Mouse (Mus musculus) forebrain, postnatal 0 days (tissue): ENCODE results near the gene Hoxa5. TPM values are rescaled to one million over a fixed set of nuclear protein-coding genes. Genes with fewer than 3 reads are reported as not detected.

ENCODE experiments used
- ATAC-seq: fragments of 200-750 bp; cut with Nextera tagmentation; 2 replicates; pipeline ENCODE4 v1.8.0; 2017; ENCODE audit warnings: mild to moderate bottlenecking, moderate library complexity
- DNase-seq: peaks from one replicate; pipeline ENCODE4 v3.0.0-alpha.2; 2015
- H3K27ac ChIP-seq: fragments of 300-500 bp; sonication (generic); 2 replicates; pipeline ENCODE4 v1.5.1; 2014; ENCODE audit warnings: low read depth, mild to moderate bottlenecking, antibody characterized with exemption, low read length, moderate library complexity, mixed read lengths
- H3K27me3 ChIP-seq: fragments of 300-500 bp; sonication (generic); 2 replicates; pipeline ENCODE4 v1.6.1; 2014; ENCODE audit warnings: mild to moderate bottlenecking, low read length, mixed read lengths; ENCODE audit not compliant: insufficient read depth
- H3K36me3 ChIP-seq: fragments of 300-500 bp; sonication (generic); 2 replicates; pipeline ENCODE4 v1.6.1; 2014; ENCODE audit warnings: mild to moderate bottlenecking, moderate library complexity; ENCODE audit not compliant: insufficient read depth
- H3K4me1 ChIP-seq: fragments of 300-500 bp; sonication (generic); 2 replicates; pipeline ENCODE4 v1.6.1; 2014; ENCODE audit warnings: antibody characterized with exemption; ENCODE audit not compliant: insufficient read depth
- H3K4me2 ChIP-seq: fragments of 300-500 bp; sonication (generic); 2 replicates; pipeline ENCODE4 v1.6.1; 2014; ENCODE audit warnings: low read depth, mild to moderate bottlenecking, moderate library complexity
- H3K4me3 ChIP-seq: fragments of 300-500 bp; sonication (generic); 2 replicates; pipeline ENCODE4 v1.5.1; 2014; ENCODE audit warnings: low read depth, low read length, mixed read lengths
- H3K9ac ChIP-seq: fragments of 300-500 bp; sonication (generic); 2 replicates; pipeline ENCODE4 v1.6.1; 2014; ENCODE audit warnings: mild to moderate bottlenecking
- H3K9me3 ChIP-seq: fragments of 300-500 bp; sonication (generic); 2 replicates; pipeline ENCODE4 v1.6.1; 2016; ENCODE audit warnings: low read length
- CTCF ChIP-seq: sonication (generic); IDR thresholded peaks from 2 replicates; pipeline ENCODE4 v1.5.1; 2016; ENCODE audit warnings: antibody characterized with exemption, control low read depth, low read depth
- WGBS: fragments of 180-500 bp; shearing (Covaris S2); extraction: QIAGEN DNeasy Blood & Tissue Kit; methylation state at CpG from one replicate; pipeline ENCODE4 v1.1.7; 2014; 5-methylcytosine and 5-hydroxymethylcytosine counted together
- polyA plus RNA-seq: library from polyadenylated mRNA; unstranded; fragments of >200 nt; fragmentation: Nextera tagmentation; extraction: Ambion mirVana; gene quantifications from 2 replicates; pipeline ENCODE4 v1.2.1, GENCODE M21; 2015
- total RNA-seq: library from RNA; depleted of rRNA; stranded (reverse); fragments of >200 nt; gene quantifications from 2 replicates; pipeline ENCODE4 v1.2.3, GENCODE M21; 2014

The Hoxa5 gene
- total and polyA plus RNA-seq, 2 experiments from 2014 or later: not detected

- no peak overlapping the region for H3K4me2 ChIP-seq
- H3K27ac ChIP-seq: no peak overlapping the region
- no peaks in the 10 kb centered on the region for H3K9me3 ChIP-seq
- peaks cover 98% of the 10 kb centered on the region for H3K27me3 ChIP-seq
- H3K9ac ChIP-seq: no peak overlapping the region
- ATAC-seq (no peak), DNase-seq (no peak)
- peaks cover 4% of the 10 kb centered on the region; the same call in 1 of the 2 replicates for H3K4me1 ChIP-seq
- WGBS: 2% methylated on average over 30 of the region's 30 CpGs
- no peak overlapping the region for H3K4me3 ChIP-seq
- H3K36me3 ChIP-seq: no peaks in the 10 kb centered on the region
- no peak for TF ChIP-seq CTCF
Measured at GRCm38 (mm10) chr6:52215771-52216535, 11.6 kb upstream of the Hoxa5 start.

- no peak for TF ChIP-seq CTCF
- WGBS: 9% methylated on average over 3 of the region's 3 CpGs
- ATAC-seq (no peak), DNase-seq (no peak)
- H3K27ac ChIP-seq: no peak overlapping the region
- no peak overlapping the region for H3K4me2 ChIP-seq
- H3K27me3 ChIP-seq: peaks cover 97% of the 10 kb centered on the region
- no peak overlapping the region for H3K9ac ChIP-seq
- peaks cover 4% of the 10 kb centered on the region; the same call in 1 of the 2 replicates for H3K4me1 ChIP-seq
- H3K36me3 ChIP-seq: no peaks in the 10 kb centered on the region
- H3K4me3 ChIP-seq: no peak overlapping the region
- H3K9me3 ChIP-seq: no peaks in the 10 kb centered on the region
Measured at GRCm38 (mm10) chr6:52215070-52215469, 10.7 kb upstream of the Hoxa5 start.

GRCm38 (mm10) chr6:52214271-52214670, 9.9 kb upstream of the Hoxa5 start:
- ATAC-seq (no peak), DNase-seq (no peak)
- no peaks in the 10 kb centered on the region for H3K9me3 ChIP-seq
- H3K9ac ChIP-seq: no peak overlapping the region
- H3K27ac ChIP-seq: no peak overlapping the region
- H3K27me3 ChIP-seq: peaks cover 97% of the 10 kb centered on the region
- no peak overlapping the region for H3K4me2 ChIP-seq
- TF ChIP-seq CTCF: no peak
- WGBS: 9% methylated on average over 5 of the region's 5 CpGs
- peaks cover 4% of the 10 kb centered on the region; the same call in 1 of the 2 replicates for H3K4me1 ChIP-seq
- H3K36me3 ChIP-seq: no peaks in the 10 kb centered on the region
- no peak overlapping the region for H3K4me3 ChIP-seq

- 3% methylated on average over 38 of the region's 38 CpGs for WGBS
- Histone ChIP-seq H3K9ac (no peak within 1 kb of the TSS), H3K4me1 (peaks cover 4% of the 10 kb centered on the region; the same call in 1 of the 2 replicates), H3K36me3 (no peaks in the 10 kb centered on the region), H3K27me3 (peaks cover 97% of the 10 kb centered on the region), H3K9me3 (no peaks in the 10 kb centered on the region), H3K4me2 (no peak within 1 kb of the TSS), H3K27ac (no peak within 1 kb of the TSS), H3K4me3 (no peak within 1 kb of the TSS)
- no peak for DNase-seq
- ATAC-seq: no peak
- TF ChIP-seq CTCF: no peak
Measured at GRCm38 (mm10) chr6:52213119-52213986, 9.0 kb upstream of the Hoxa5 start, which contains the start of the genes Hoxa3 and Gm28308. Gene Hoxa3 (minus strand): TSS chr6:52213336. Gene Gm28308 (minus strand): TSS chr6:52213339.

- H3K9me3 ChIP-seq: no peaks in the 10 kb centered on the region
- no peak for TF ChIP-seq CTCF
- H3K4me1 ChIP-seq: peaks cover 4% of the 10 kb centered on the region; the same call in 1 of the 2 replicates
- no peak overlapping the region for H3K27ac ChIP-seq
- 3% methylated on average over 22 of the region's 22 CpGs for WGBS
- H3K36me3 ChIP-seq: no peaks in the 10 kb centered on the region
- DNase-seq: no peak
- H3K4me3 ChIP-seq: no peak overlapping the region
- H3K27me3 ChIP-seq: peaks cover 95% of the 10 kb centered on the region
- ATAC-seq: no peak
- H3K4me2 ChIP-seq: no peak overlapping the region
- no peak overlapping the region for H3K9ac ChIP-seq
Measured at GRCm38 (mm10) chr6:52212556-52213118, 8.2 kb upstream of the Hoxa5 start.

GRCm38 (mm10) chr6:52211961-52212360, 7.6 kb upstream of the Hoxa5 start:
- Histone ChIP-seq H3K4me1 (no peaks in the 10 kb centered on the region), H3K4me2 (no peak overlapping the region), H3K36me3 (no peaks in the 10 kb centered on the region), H3K9me3 (no peaks in the 10 kb centered on the region), H3K4me3 (no peak overlapping the region), H3K9ac (no peak overlapping the region), H3K27me3 (peaks cover 95% of the 10 kb centered on the region), H3K27ac (no peak overlapping the region)
- TF ChIP-seq CTCF: no peak
- no peak for DNase-seq
- WGBS: 5% methylated on average over 13 of the region's 13 CpGs
- ATAC-seq: no peak
